Mouse (Mus musculus): ENCODE measurements at regions not wholly inside any gene's neighbourhood (a gene's known extent, or its start where the extent isn't known, plus 50 kb on each side); places are given as distances from the start of the nearest gene placed in this dataset.
"Not testable (repeated sequence)": the region's sequence is repeated elsewhere in the genome, so short reads cannot be mapped to it uniquely, and the experiment has no call there.

GRCm38 (mm10) chr1:79379736-79380135, 60.2 kb downstream of the Scg2 start:
- DNase-seq: no peak

GRCm38 (mm10) chr1:79374811-79375210, 65.1 kb downstream of the Scg2 start:
- DNase-seq: no peak

- no peak for DNase-seq
These were observed 82.5 kb downstream of the Scg2 start for GRCm38 (mm10) chr1:79357291-79358045.

GRCm38 (mm10) chr1:79346511-79346910, 93.4 kb downstream of the Scg2 start:
- DNase-seq: no peak

- no peak for DNase-seq
These were observed 104.3 kb downstream of the Scg2 start for GRCm38 (mm10) chr1:79335480-79336114.

- DNase-seq: no peak
These were observed 122.7 kb downstream of the Scg2 start for GRCm38 (mm10) chr1:79317194-79317593.

GRCm38 (mm10) chr1:79314774-79315173, 125.1 kb downstream of the Scg2 start:
- no peak for DNase-seq

- no peak for DNase-seq
These were observed 127.8 kb downstream of the Scg2 start for GRCm38 (mm10) chr1:79312153-79312552.

GRCm38 (mm10) chr1:79303602-79304001, 136.3 kb downstream of the Scg2 start:
- DNase-seq: no peak

GRCm38 (mm10) chr1:79299639-79300038, 140.3 kb downstream of the Scg2 start:
- no peak for DNase-seq

- DNase-seq: no peak
These were observed 180.2 kb downstream of the Scg2 start for GRCm38 (mm10) chr1:79259726-79260125.

GRCm38 (mm10) chr1:79212970-79213369, 226.9 kb downstream of the Scg2 start:
- DNase-seq: no peak

GRCm38 (mm10) chr1:79212471-79212870, 227.4 kb downstream of the Scg2 start:
- DNase-seq: no peak

GRCm38 (mm10) chr1:79211981-79212380, 227.9 kb downstream of the Scg2 start:
- DNase-seq: not testable (repeated sequence)

GRCm38 (mm10) chr1:79207207-79207606, 232.7 kb downstream of the Scg2 start:
- DNase-seq: no peak

- DNase-seq: no peak
These were observed 242.2 kb downstream of the Scg2 start for GRCm38 (mm10) chr1:79197682-79198081.

- DNase-seq: no peak
These were observed 248.9 kb downstream of the Scg2 start for GRCm38 (mm10) chr1:79191031-79191430.

GRCm38 (mm10) chr1:79183534-79184411, 256.1 kb downstream of the Scg2 start:
- DNase-seq: peak; percentile 4

GRCm38 (mm10) chr1:79144113-79144512, 295.8 kb downstream of the Scg2 start:
- DNase-seq: no peak

All from embryo, embryonic 11 days (tissue).